13 mouse cellular contexts compared by ENCODE assay signal in genomic region chr1:180757956-180758520, GRCm38 (mm10). TPM values are rescaled to one million over a fixed set of nuclear protein-coding genes. Genes with fewer than 3 reads are reported as not detected.
DNase-seq lines count a peak whose midpoint lies in the region; ATAC-seq and TF ChIP-seq lines count a peak whose summit lies in the region.
"Had no signal": no experiment of that assay in that cellular context is flagged by ENCODE, and none has a peak within 500 bp of the region (broad histone marks: within the 10 kb centered on the region; RNA-seq: fewer than 3 reads in every experiment).

No protein-coding gene starts in this region.

- H3K9ac ChIP-seq in kidney, embryonic 14.5 days (ENCODE audit: low read depth, low read length): no peak overlapping the region
- no peak overlapping the region for H3K9ac ChIP-seq in kidney, postnatal 0 days (ENCODE audit: low read depth, low read length)
- H3K9ac ChIP-seq: heart, embryonic 15.5 days had no signal

- no peak for TF ChIP-seq POLR2A in small intestine, adult 2 months (IDR thresholded peaks at IDR 0.05; ENCODE audit: low read depth, low read length)

- no peaks in the 10 kb centered on the region; the same call in 1 of the 2 replicates for H3K4me1 ChIP-seq in kidney, embryonic 14.5 days (ENCODE audit: control insufficient read depth, insufficient read depth, low read length)
- H3K4me1 ChIP-seq in kidney, postnatal 0 days (replicated peaks; ENCODE audit: insufficient read depth, low read length): 0 out of 2 replicates have a peak, but pooled peaks cover 2% of the 10 kb centered on the region
- peaks cover 33% of the 10 kb centered on the region for H3K4me1 ChIP-seq in small intestine, adult 2 months (ENCODE audit: control insufficient read depth, insufficient read depth, insufficient read length, low read length)
- peaks cover 3% of the 10 kb centered on the region for H3K4me1 ChIP-seq in hindbrain, embryonic 10.5 days (replicated peaks)

- H3K27me3 ChIP-seq in kidney, embryonic 14.5 days (ENCODE audit: control insufficient read depth, insufficient read depth, low read length): no peaks in the 10 kb centered on the region
- H3K27me3 ChIP-seq in kidney, postnatal 0 days (ENCODE audit: insufficient read depth, low read length): no peaks in the 10 kb centered on the region
- H3K27me3 ChIP-seq in small intestine, adult 2 months (ENCODE audit: control insufficient read depth, insufficient read depth, low read length): no peaks in the 10 kb centered on the region
- H3K27me3 ChIP-seq in hindbrain, embryonic 10.5 days (ENCODE audit: insufficient read depth, poor library complexity, severe bottlenecking): peaks cover 8% of the 10 kb centered on the region

- no peaks in the 10 kb centered on the region for H3K9me3 ChIP-seq in kidney, embryonic 14.5 days (ENCODE audit: control insufficient read depth, low read length)
- H3K9me3 ChIP-seq in kidney, postnatal 0 days (replicated peaks; ENCODE audit: low read length): no peaks in the 10 kb centered on the region
- H3K9me3 ChIP-seq in hindbrain, embryonic 10.5 days: no peaks in the 10 kb centered on the region
- H3K9me3 ChIP-seq: heart, embryonic 15.5 days; midbrain, embryonic 10.5 days had no signal

- no peak; the same call in 1 of the 2 replicates for ATAC-seq in kidney, embryonic 14.5 days (ENCODE audit: low FRiP score, low TSS enrichment)
- ATAC-seq in common myeloid progenitor, adult 5-6 weeks (replicated peaks; ENCODE audit: low read depth, poor library complexity, severe bottlenecking): 0 out of 2 replicates have a peak, but pooled peaks have one; percentile 6
- ATAC-seq in kidney, postnatal 0 days (replicated peaks; ENCODE audit: low FRiP score, low read depth): peak; percentile 70
- ATAC-seq: hindbrain, embryonic 16.5 days; lung, postnatal 0 days had no signal

- no peak overlapping the region for H3K4me3 ChIP-seq in kidney, embryonic 14.5 days (ENCODE audit: low read length)
- H3K4me3 ChIP-seq in kidney, postnatal 0 days (replicated peaks; ENCODE audit: low read depth, low read length): no peak overlapping the region
- no peak overlapping the region for H3K4me3 ChIP-seq in small intestine, adult 2 months (ENCODE audit: low read depth, low read length)
- H3K4me3 ChIP-seq in hindbrain, embryonic 10.5 days: no peak overlapping the region
- H3K4me3 ChIP-seq: heart, embryonic 15.5 days; midbrain, embryonic 10.5 days had no signal

- H3K27ac ChIP-seq in kidney, embryonic 14.5 days (ENCODE audit: low read depth, low read length): no peak overlapping the region
- no peak overlapping the region for H3K27ac ChIP-seq in kidney, postnatal 0 days
- H3K27ac ChIP-seq in small intestine, adult 2 months (ENCODE audit: insufficient read depth, low read depth, low read length): peak overlapping the region; percentile 86
- H3K27ac ChIP-seq in hindbrain, embryonic 10.5 days: no peak overlapping the region
- H3K27ac ChIP-seq: heart, embryonic 15.5 days; midbrain, embryonic 10.5 days had no signal

- DNase-seq in kidney, adult 11 months: peak; percentile 71
- no peak for DNase-seq in kidney, postnatal 0 days (ENCODE audit: low spot score)
- DNase-seq in urinary bladder, adult 2 months (ENCODE audit: low spot score): no peak
- DNase-seq in retina, postnatal 1 day: no peak
- DNase-seq in hindbrain, embryonic 10.5 days (ENCODE audit: low spot score): no peak
- DNase-seq: left cerebral cortex, postnatal 4 days had no signal

- TF ChIP-seq CTCF in kidney, postnatal 0 days (IDR thresholded peaks at IDR 0.05; ENCODE audit: low read depth): no peak
- TF ChIP-seq CTCF in small intestine, adult 2 months (IDR thresholded peaks at IDR 0.05; ENCODE audit: extremely low read depth, insufficient read length, insufficient replicate concordance, low read depth, low read length): no peak

- 86% methylated on average over 7 of the region's 7 CpGs for whole genome bisulfite sequencing in kidney, embryonic 14.5 days
- WGBS in kidney, postnatal 0 days: 74% methylated on average over 7 of the region's 7 CpGs
- 45% methylated on average over 7 of the region's 7 CpGs for WGBS in small intestine, adult 2 months
- 88% methylated on average over 7 of the region's 7 CpGs for WGBS in hindbrain, embryonic 10.5 days

- H3K4me2 ChIP-seq in kidney, embryonic 14.5 days (replicated peaks; ENCODE audit: low read depth, low read length): no peak overlapping the region
- no peak overlapping the region for H3K4me2 ChIP-seq in kidney, postnatal 0 days (ENCODE audit: low read length)
- H3K4me2 ChIP-seq: heart, embryonic 15.5 days had no signal

- H3K36me3 ChIP-seq in kidney, embryonic 14.5 days (ENCODE audit: control insufficient read depth, insufficient read depth, low read length): peaks cover 17% of the 10 kb centered on the region
- H3K36me3 ChIP-seq in kidney, postnatal 0 days (ENCODE audit: insufficient read depth, low read length): peaks cover 3% of the 10 kb centered on the region; the same call in 1 of the 2 replicates
- H3K36me3 ChIP-seq in small intestine, adult 2 months (ENCODE audit: control insufficient read depth, insufficient read depth, low read length): peaks cover 14% of the 10 kb centered on the region
- peaks cover 24% of the 10 kb centered on the region for H3K36me3 ChIP-seq in hindbrain, embryonic 10.5 days

RNA-seq across cellular contexts. Expression of gene Acbd3, which starts 32.2 kb away (rescaled TPM):
- 18.8 and 28.0 TPM in 2 replicates for polyA plus RNA-seq in kidney, embryonic 14.5 days (2014; fragmentation: Nextera tagmentation; extraction: Ambion mirVana)
- total RNA-seq in common myeloid progenitor, adult 5-6 weeks (2017): 38.8 and 39.6 TPM in 2 replicates
- polyA plus RNA-seq in kidney, postnatal 0 days (2015; fragmentation: Nextera tagmentation; extraction: Ambion mirVana): 18.5 and 19.6 TPM in 2 replicates
- polyA plus RNA-seq in small intestine, adult 2 months (2012; rRNA removed): 5.5 and 10.7 TPM in 2 replicates
- polyA plus RNA-seq in urinary bladder, adult 2 months (2012; rRNA removed): 35.4 and 36.5 TPM in 2 replicates
- 15.1 and 16.5 TPM in 2 replicates for polyA plus RNA-seq in hindbrain, embryonic 10.5 days (2016; fragmentation: Nextera tagmentation; extraction: Ambion mirVana)

RNA-seq across cellular contexts. Expression of gene H3f3a, which starts 55.7 kb away (rescaled TPM):
- 2,845 and 3,531 TPM in 2 replicates for polyA plus RNA-seq in kidney, embryonic 14.5 days (2014; fragmentation: Nextera tagmentation; extraction: Ambion mirVana)
- total RNA-seq in common myeloid progenitor, adult 5-6 weeks (2017): 1,892 and 2,280 TPM in 2 replicates
- 2,528 and 2,557 TPM in 2 replicates for polyA plus RNA-seq in kidney, postnatal 0 days (2015; fragmentation: Nextera tagmentation; extraction: Ambion mirVana)
- 156 and 262 TPM in 2 replicates for polyA plus RNA-seq in small intestine, adult 2 months (2012; rRNA removed)
- 810 and 870 TPM in 2 replicates for polyA plus RNA-seq in urinary bladder, adult 2 months (2012; rRNA removed)
- 2,706 and 3,181 TPM in 2 replicates for polyA plus RNA-seq in hindbrain, embryonic 10.5 days (2016; fragmentation: Nextera tagmentation; extraction: Ambion mirVana)
